Mouse (Mus musculus): ENCODE results near the gene Gm17555. TPM values are rescaled to one million over a fixed set of nuclear protein-coding genes. Genes with fewer than 3 reads are reported as not detected.
"Not testable (repeated sequence)": the region's sequence is repeated elsewhere in the genome, so short reads cannot be mapped to it uniquely, and the experiment has no call there.

The Gm17555 gene
- polyA plus RNA-seq (2012; ENCODE audit: insufficient read depth, insufficient read length, low replicate concordance, missing spikeins): not detected in 2 replicates

DNA sequence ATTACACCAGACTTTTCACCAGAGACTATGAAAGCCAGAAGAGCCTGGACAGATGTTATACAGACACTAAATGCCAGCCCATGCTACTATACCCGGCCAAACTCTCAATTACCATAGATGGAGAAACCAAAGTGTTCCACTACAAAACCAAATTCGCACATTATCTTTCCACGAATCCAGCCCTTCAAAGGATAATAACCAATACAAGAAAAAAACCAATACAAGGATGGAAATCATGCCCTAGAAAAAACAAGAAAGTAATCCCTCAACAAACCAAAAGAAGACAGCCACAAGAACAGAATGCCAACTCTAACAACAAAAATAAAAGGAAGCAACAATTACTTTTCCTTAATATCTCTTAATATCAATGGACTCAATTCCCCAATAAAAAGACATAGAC is at the start of gene Gm17555:
Gene Gm17555 (plus strand): TSS at position 301 of the 400 bp plus-strand sequence.
- H3K4me3 ChIP-seq (ENCODE audit: insufficient read depth, low read depth, low read length); H3K4me1 ChIP-seq (ENCODE audit: control insufficient read depth, insufficient read depth, low read length); H3K27ac ChIP-seq (ENCODE audit: insufficient read depth, low read depth, low read length): not testable (repeated sequence)
- WGBS: 89% methylated on average over 3 of the region's 3 CpGs

DNA sequence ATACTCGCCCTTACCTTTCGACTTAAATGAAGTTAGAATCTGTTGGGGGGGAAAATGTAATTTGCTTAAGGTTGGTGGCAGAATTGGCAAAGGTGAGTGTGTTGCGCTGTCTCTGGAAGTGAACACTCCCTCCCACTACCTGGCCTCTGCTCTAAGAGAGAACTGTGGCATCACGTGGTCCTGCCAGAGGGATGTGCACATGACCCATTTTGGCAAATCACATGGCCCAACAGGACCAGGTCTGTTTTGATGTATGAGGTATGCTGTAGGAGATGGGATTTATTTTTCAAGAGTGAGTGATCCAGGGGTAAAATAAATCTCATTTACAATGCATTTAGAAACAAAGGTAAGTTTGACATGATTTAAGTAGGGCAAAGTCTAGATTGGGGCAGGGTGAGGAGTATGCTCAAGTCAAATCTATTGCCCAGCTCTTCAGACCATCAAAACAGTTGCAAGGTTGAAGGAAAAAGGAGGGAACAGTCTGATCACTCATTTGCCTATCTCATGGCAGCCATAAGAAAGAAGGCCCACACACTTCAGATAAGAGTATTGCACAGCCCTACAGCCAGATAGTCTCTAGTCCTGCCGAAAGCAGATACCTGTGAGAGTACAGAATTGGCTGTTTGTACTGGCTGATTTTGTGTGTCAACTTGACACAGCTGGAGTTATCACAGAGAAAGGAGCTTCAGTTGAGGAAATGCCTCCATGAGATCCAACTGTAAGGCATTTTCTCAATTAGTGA is 49.5 kb upstream of the Gm17555 start:
- H3K4me1 ChIP-seq (ENCODE audit: control insufficient read depth, insufficient read depth, low read length): no peaks in the 10 kb centered on the region
- TF ChIP-seq CTCF (IDR thresholded peaks at IDR 0.05; ENCODE audit: insufficient read depth, low read depth, low read length): no peak
- no peak for TF ChIP-seq POLR2A (IDR thresholded peaks at IDR 0.05; ENCODE audit: insufficient read depth, low read depth, low read length)

DNA sequence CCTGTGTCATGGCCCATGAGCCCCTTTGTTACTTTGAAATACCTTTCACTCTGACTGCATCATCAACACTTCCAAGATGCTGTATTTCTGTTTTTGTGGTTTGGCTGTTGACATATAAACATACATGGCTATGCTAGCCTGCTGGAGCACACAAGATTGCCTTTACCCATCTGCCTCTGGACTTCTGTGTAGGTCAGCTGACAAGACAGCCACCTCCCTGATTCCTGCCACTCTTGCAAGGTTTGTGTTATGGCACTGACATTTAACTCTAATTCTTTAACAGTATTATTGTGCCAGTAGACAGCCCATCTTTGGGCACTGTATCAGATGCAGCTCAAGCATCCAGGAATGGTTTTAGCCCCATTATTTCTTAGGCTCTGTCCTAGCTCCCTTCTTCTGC is 48.6 kb upstream of the Gm17555 start:
- no peak overlapping the region for H3K4me3 ChIP-seq (ENCODE audit: insufficient read depth, low read depth, low read length)
- no peaks in the 10 kb centered on the region for H3K4me1 ChIP-seq (ENCODE audit: control insufficient read depth, insufficient read depth, low read length)
- no peak for TF ChIP-seq POLR2A (IDR thresholded peaks at IDR 0.05; ENCODE audit: insufficient read depth, low read depth, low read length)
- TF ChIP-seq CTCF (IDR thresholded peaks at IDR 0.05; ENCODE audit: insufficient read depth, low read depth, low read length): no peak
- H3K27ac ChIP-seq (ENCODE audit: insufficient read depth, low read depth, low read length): no peak overlapping the region

More for the DNA sequence above, 49.5 kb upstream of the Gm17555 start:
- H3K4me3 ChIP-seq (ENCODE audit: insufficient read depth, low read depth, low read length): no peak overlapping the region
- H3K27ac ChIP-seq (ENCODE audit: insufficient read depth, low read depth, low read length): no peak overlapping the region
- 96% methylated on average over 5 of the region's 5 CpGs for WGBS

DNA sequence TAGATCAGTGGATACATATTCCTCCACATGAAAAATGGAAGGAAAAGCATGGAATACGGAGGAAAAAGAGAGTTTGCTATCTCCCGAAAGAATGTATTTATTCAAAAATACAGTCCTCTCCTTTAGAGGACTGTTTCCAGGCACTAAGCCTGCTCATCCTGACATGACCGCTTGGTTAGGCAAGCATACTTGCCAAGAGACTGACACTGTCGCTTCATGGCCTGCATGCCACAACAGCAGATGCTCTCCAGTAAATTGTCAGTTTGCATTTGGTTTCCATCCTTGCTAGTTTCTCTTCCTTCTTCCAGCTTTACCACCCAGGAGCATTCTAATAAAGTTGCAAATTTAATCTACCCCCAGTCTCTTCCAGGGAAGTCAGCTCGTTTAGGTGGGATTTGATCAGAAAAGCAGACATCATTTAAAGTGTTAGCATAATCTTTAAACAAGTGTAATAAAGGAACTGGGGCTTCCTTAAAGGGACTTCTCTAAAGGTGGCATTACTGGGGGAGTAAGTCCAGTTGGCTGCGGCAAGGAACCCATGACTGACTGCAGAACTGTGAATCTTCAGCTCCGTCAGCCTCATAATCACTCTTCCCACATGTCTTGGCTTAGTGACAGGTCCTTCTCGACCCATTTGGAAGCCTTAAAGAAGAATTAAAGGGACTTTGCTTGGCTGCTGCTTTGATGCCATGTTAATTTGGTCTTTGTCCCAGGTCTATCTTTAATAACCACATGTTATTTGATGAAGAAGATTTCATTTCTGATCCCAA is 47.9 kb upstream of the Gm17555 start:
- TF ChIP-seq CTCF (IDR thresholded peaks at IDR 0.05; ENCODE audit: insufficient read depth, low read depth, low read length) (no peak), POLR2A (IDR thresholded peaks at IDR 0.05; ENCODE audit: insufficient read depth, low read depth, low read length) (no peak)
- Histone ChIP-seq H3K27ac (ENCODE audit: insufficient read depth, low read depth, low read length) (no peak overlapping the region), H3K4me1 (ENCODE audit: control insufficient read depth, insufficient read depth, low read length) (no peaks in the 10 kb centered on the region), H3K4me3 (ENCODE audit: insufficient read depth, low read depth, low read length) (no peak overlapping the region)
- WGBS: 69% methylated on average over 8 of the region's 8 CpGs

DNA sequence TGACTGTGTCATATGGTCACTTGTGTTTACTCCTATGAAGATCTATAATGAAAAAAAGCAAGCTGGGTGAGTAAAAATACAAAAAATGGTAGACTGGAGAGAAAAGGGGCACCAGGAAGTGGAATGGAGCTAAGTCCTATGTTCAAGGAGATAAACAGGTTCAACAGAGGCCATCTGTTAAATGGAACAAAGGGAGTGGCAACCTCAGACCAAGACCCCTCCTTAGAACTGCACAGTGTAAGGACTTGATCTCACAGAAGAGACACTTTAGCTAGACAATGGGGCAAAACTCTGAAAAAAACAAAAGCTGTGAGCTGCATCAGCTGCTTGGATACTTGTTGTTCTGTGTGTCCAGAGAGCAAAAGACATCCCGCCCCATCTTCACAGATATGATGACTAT is 43.5 kb upstream of the Gm17555 start:
- no peak overlapping the region for H3K27ac ChIP-seq (ENCODE audit: insufficient read depth, low read depth, low read length)
- H3K4me1 ChIP-seq (ENCODE audit: control insufficient read depth, insufficient read depth, low read length): no peaks in the 10 kb centered on the region
- H3K4me3 ChIP-seq (ENCODE audit: insufficient read depth, low read depth, low read length): no peak overlapping the region
- 95% methylated on average over 1 of the region's 1 CpGs for WGBS
- TF ChIP-seq POLR2A (IDR thresholded peaks at IDR 0.05; ENCODE audit: insufficient read depth, low read depth, low read length) (no peak), CTCF (IDR thresholded peaks at IDR 0.05; ENCODE audit: insufficient read depth, low read depth, low read length) (no peak)

DNA sequence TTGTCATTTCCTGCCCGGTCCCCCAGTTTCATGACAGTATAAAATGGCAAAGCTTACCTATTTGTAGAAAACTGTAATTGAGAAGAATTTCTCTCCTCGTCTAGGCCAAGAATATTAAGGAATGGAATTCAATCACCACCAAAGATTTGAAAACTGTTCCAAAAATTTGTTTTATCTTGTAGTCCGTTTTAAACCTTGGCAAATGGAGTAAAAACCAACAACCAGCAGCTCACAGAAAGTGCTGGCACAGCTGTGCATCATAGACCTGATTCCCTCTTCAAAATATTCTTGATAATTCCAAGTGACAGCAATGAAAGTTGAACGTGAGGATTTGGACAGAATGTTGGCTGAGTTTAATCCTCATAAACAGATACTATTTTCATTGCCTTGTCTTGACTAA is 23.6 kb upstream of the Gm17555 start:
- 64% methylated on average over 4 of the region's 4 CpGs for WGBS
- no peak overlapping the region for H3K27ac ChIP-seq (ENCODE audit: insufficient read depth, low read depth, low read length)
- TF ChIP-seq POLR2A (IDR thresholded peaks at IDR 0.05; ENCODE audit: insufficient read depth, low read depth, low read length): no peak
- TF ChIP-seq CTCF (IDR thresholded peaks at IDR 0.05; ENCODE audit: insufficient read depth, low read depth, low read length): no peak
- no peak overlapping the region for H3K4me3 ChIP-seq (ENCODE audit: insufficient read depth, low read depth, low read length)
- H3K4me1 ChIP-seq (ENCODE audit: control insufficient read depth, insufficient read depth, low read length): no peaks in the 10 kb centered on the region

DNA sequence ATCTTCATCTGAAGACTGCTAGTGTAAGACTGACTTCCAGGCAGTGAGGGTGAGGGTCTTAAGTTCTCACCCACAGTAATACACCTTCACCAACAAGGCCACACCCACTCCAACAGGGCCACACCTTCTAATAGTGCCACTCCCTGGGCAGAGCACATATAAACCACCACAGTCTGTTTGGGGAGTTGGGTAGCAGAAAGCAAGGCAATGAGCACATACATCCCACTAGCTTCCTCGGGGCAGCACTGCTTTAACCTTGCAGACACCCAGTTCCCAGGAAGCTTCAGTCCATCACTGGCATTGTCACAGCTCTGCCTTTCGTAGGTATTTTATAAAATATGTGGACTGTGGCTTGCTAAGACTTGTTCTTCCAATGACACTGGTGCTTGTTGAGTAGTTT is 22.8 kb upstream of the Gm17555 start:
- no peak for TF ChIP-seq POLR2A (IDR thresholded peaks at IDR 0.05; ENCODE audit: insufficient read depth, low read depth, low read length)
- TF ChIP-seq CTCF (IDR thresholded peaks at IDR 0.05; ENCODE audit: insufficient read depth, low read depth, low read length): no peak
- WGBS: 86% methylated on average over 2 of the region's 2 CpGs
- Histone ChIP-seq H3K4me1 (ENCODE audit: control insufficient read depth, insufficient read depth, low read length) (no peaks in the 10 kb centered on the region), H3K4me3 (ENCODE audit: insufficient read depth, low read depth, low read length) (no peak overlapping the region), H3K27ac (ENCODE audit: insufficient read depth, low read depth, low read length) (no peak overlapping the region)

DNA sequence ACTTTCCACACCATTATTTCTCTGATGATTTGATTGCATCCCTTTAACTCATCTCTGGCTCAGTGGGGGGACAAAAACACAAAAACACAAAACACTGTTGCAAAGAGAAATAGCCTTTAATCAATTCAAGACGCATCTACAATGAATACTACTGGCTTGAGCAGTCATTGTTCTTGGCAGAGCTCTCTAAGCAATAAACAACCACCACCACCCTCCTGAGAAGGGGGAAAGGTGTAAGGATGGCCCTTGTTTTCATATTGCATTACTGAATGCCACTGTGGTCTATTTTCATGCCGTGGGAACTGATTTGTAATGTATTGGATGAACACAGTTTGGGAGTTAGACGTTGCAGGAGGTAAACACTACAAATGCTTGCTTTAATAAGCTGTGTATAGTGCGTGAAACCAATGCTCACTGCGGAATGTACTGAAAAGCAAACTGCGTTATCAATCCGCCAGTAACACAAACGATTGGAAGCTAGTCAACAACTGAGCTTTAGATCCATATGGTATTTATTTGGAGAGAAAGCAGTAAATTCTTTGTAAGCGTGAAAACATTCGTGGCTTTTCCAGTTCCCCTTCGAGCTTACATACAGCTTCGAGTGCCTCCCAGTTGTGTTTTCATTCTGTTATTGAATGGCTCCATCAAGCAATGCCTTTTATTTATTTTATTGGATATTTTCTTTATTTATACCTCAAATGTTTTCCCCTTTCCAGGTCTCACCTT is 19.1 kb upstream of the Gm17555 start:
- no peak overlapping the region for H3K27ac ChIP-seq (ENCODE audit: insufficient read depth, low read depth, low read length)
- no peak for TF ChIP-seq CTCF (IDR thresholded peaks at IDR 0.05; ENCODE audit: insufficient read depth, low read depth, low read length)
- no peak for TF ChIP-seq POLR2A (IDR thresholded peaks at IDR 0.05; ENCODE audit: insufficient read depth, low read depth, low read length)
- no peak overlapping the region for H3K4me3 ChIP-seq (ENCODE audit: insufficient read depth, low read depth, low read length)
- H3K4me1 ChIP-seq (ENCODE audit: control insufficient read depth, insufficient read depth, low read length): no peaks in the 10 kb centered on the region
- WGBS: 55% methylated on average over 12 of the region's 12 CpGs

DNA sequence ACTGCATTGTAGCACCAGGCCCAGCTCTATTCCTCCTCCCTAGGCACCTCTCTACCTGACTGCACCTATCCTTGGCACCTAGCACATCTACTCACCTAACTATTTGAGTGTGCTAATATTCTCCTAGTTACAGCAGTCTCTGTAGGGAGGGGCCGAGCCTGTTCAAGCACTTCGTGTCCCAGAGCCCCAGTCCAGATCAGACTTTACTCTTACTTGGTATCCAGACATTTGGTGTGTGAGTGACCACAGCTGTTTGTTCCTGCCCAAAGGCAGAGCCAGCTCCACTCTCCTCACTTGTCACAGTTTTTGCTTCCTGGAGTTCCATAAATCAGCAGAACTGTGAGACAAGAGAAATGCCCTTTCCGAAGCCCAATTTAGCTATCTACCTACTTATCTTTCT is 15.9 kb upstream of the Gm17555 start:
- H3K4me1 ChIP-seq (ENCODE audit: control insufficient read depth, insufficient read depth, low read length): no peaks in the 10 kb centered on the region
- no peak overlapping the region for H3K27ac ChIP-seq (ENCODE audit: insufficient read depth, low read depth, low read length)
- no peak for TF ChIP-seq CTCF (IDR thresholded peaks at IDR 0.05; ENCODE audit: insufficient read depth, low read depth, low read length)
- no peak for TF ChIP-seq POLR2A (IDR thresholded peaks at IDR 0.05; ENCODE audit: insufficient read depth, low read depth, low read length)
- no peak overlapping the region for H3K4me3 ChIP-seq (ENCODE audit: insufficient read depth, low read depth, low read length)
- WGBS: 97% methylated on average over 3 of the region's 3 CpGs
